Mouse (Mus musculus) kidney, embryonic 15.5 days (tissue): ENCODE data around the gene Slc9b2. TPM values are rescaled to one million over a fixed set of nuclear protein-coding genes. Genes with fewer than 3 reads are reported as not detected.
A peak's percentile ranks its signal among the peaks of the same experiment; 100 is the strongest.

Experiments
- ATAC-seq: fragments of 200-750 bp; cut with Nextera tagmentation; replicated peaks from 2 replicates; pipeline ENCODE4 v1.8.0; 2017; ENCODE audit warnings: moderate TSS enrichment; ENCODE audit not compliant: low FRiP score
- H3K27ac ChIP-seq: fragments of 300-500 bp; sonication (generic); 2 replicates; pipeline ENCODE4 v1.5.1; 2015; ENCODE audit warnings: mild to moderate bottlenecking, inconsistent platforms
- H3K27me3 ChIP-seq: fragments of 300-500 bp; sonication (generic); 2 replicates; pipeline ENCODE4 v1.6.1; 2015; ENCODE audit warnings: inconsistent platforms
- H3K36me3 ChIP-seq: fragments of 300-500 bp; sonication (generic); 2 replicates; pipeline ENCODE4 v1.6.1; 2015; ENCODE audit warnings: inconsistent platforms
- H3K4me1 ChIP-seq: fragments of 300-500 bp; sonication (generic); 2 replicates; pipeline ENCODE4 v1.6.1; 2015; ENCODE audit warnings: inconsistent platforms
- H3K4me2 ChIP-seq: fragments of 300-500 bp; sonication (generic); 2 replicates; pipeline ENCODE4 v1.6.1; 2015; ENCODE audit warnings: moderate library complexity, mild to moderate bottlenecking, inconsistent platforms
- H3K4me3 ChIP-seq: fragments of 300-500 bp; sonication (generic); replicated peaks from 2 replicates; pipeline ENCODE4 v1.5.1; 2015; ENCODE audit warnings: mild to moderate bottlenecking, inconsistent platforms
- H3K9ac ChIP-seq: fragments of 300-500 bp; sonication (generic); 2 replicates; pipeline ENCODE4 v1.6.1; 2015; ENCODE audit warnings: mild to moderate bottlenecking, inconsistent platforms
- H3K9me3 ChIP-seq: fragments of 300-500 bp; sonication (generic); replicated peaks from 2 replicates; pipeline ENCODE4 v1.6.1; 2016; ENCODE audit warnings: inconsistent platforms
- WGBS: fragments of 180-500 bp; shearing (Covaris S2); methylation state at CpG from one replicate; pipeline ENCODE4 v1.1.7; 2015; ENCODE audit warnings: mixed read lengths; 5-methylcytosine and 5-hydroxymethylcytosine counted together
- polyA plus RNA-seq: library from polyadenylated mRNA; unstranded; fragments of >200 nt; fragmentation: Nextera tagmentation; extraction: Ambion mirVana; gene quantifications from 2 replicates; pipeline ENCODE4 v1.2.1, GENCODE M21; 2015

Gene Slc9b2
- polyA plus RNA-seq, result 2.5 and 6.3 TPM in 2 replicates

DNA sequence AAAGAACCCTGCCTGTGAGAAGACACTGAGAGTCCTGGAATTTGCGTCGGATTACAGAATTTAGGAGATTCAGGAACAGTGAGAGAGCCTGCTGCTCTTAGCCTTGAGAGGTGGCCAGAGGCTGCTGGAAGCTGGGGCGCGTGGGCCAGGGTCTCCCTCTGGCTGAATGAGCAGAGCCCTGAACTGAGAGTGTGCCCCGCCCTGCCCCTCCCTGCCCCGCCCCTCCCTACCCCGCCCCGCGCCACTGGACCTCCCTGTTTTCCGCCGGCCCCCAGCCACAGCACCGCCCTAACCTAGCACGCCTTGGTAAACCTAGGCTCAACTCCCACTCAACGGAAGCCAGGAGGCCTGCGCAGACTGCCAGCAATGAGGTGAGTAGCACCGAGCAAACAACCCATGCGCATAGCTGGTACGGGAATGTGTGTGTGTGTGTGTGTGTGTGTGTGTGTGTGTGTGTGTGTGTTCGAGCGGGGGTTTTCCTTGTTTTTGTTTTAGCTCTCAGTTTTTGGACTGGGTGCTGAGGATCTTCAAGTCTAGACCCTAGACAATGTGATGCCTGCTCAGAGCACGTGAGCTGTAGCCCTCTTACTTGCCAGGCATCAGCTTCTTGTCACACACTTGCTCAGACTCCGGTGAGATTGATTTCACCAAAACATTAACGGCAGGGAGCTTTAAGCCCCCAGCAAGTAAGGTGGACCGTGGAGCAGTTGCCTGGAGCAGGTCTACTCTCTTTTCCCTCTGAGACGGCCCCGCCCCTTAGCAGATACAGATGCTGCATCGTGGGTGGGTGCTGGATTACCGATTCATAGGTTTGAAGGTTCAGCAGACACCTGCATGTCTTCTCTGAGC, at the start of gene Slc9b2:
Slc9b2 (plus strand) TSS at position 290 of the 849 bp plus-strand sequence.
- peak; percentile 97 for ATAC-seq
- H3K9ac ChIP-seq, result peak within 1 kb of the TSS; percentile 15; the same call in 1 of the 2 replicates
- 0 out of 2 replicates have a peak, but pooled peaks cover 3% of the 10 kb centered on the region for H3K27me3 ChIP-seq

DNA sequence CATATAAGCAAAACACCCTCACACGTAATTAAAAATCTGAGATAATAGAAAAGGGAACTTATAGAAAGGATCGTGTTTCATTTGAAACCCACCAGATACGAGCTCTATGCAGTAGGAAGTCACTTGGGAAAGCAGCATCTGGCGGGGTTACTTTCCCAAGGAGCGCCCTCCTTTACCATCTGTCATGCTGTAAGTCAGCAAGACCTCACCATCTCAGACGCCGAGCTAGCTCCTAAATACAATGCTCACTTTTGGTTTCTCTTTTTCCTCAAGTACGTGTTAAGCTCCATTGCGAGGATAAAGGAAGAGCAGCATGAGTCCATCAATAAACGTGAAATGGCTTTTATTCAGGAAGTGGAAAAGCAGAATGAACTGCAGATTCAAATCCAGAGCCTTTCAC, 48.6 kb upstream of the Slc9b2 start:
- Histone ChIP-seq H3K4me2 (no peak overlapping the region), H3K4me1 (no peaks in the 10 kb centered on the region), H3K27me3 (no peaks in the 10 kb centered on the region), H3K36me3 (peaks cover 87% of the 10 kb centered on the region), H3K4me3 (no peak overlapping the region), H3K9me3 (no peaks in the 10 kb centered on the region), H3K9ac (no peak overlapping the region), H3K27ac (no peak overlapping the region)
- WGBS, result 92% methylated on average over 10 of the region's 10 CpGs
- ATAC-seq, result no peak

More for the DNA sequence above, at the start of gene Slc9b2:
- Histone ChIP-seq H3K27ac (no peak within 1 kb of the TSS), H3K4me3 (peak within 1 kb of the TSS; percentile 41), H3K36me3 (no peaks in the 10 kb centered on the region), H3K9me3 (no peaks in the 10 kb centered on the region), H3K4me1 (peaks cover 10% of the 10 kb centered on the region), H3K4me2 (peak within 1 kb of the TSS; percentile 77)
- WGBS, result 5% methylated on average over 28 of the region's 28 CpGs

DNA sequence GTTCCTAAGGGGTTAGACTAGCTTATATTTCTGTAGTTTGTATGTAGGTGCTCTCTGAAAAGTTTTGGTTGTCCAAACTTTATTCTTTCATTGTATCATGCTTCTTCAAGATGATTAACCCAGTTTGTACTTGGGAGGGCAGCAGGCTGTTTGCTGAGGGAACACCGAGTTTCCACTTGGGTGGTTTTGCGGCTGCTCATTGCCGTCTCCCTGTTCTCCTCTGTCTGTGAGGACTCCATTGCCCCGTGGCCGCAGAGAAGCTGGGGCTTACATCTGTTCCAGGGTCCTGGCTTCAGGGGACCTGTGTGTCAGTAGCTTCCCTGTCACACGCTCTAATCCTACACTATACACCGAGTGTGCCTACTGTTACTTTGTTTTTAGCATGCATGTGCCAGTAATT, 47.3 kb upstream of the Slc9b2 start:
- no peaks in the 10 kb centered on the region for H3K27me3 ChIP-seq
- no peaks in the 10 kb centered on the region for H3K9me3 ChIP-seq
- no peak overlapping the region for H3K27ac ChIP-seq
- no peaks in the 10 kb centered on the region for H3K4me1 ChIP-seq
- no peak overlapping the region for H3K4me3 ChIP-seq
- peaks cover 95% of the 10 kb centered on the region for H3K36me3 ChIP-seq
- ATAC-seq, result peak; percentile 47; the same call in 1 of the 2 replicates
- 57% methylated on average over 7 of the region's 7 CpGs for WGBS
- H3K9ac ChIP-seq, result no peak overlapping the region
- no peak overlapping the region for H3K4me2 ChIP-seq

DNA sequence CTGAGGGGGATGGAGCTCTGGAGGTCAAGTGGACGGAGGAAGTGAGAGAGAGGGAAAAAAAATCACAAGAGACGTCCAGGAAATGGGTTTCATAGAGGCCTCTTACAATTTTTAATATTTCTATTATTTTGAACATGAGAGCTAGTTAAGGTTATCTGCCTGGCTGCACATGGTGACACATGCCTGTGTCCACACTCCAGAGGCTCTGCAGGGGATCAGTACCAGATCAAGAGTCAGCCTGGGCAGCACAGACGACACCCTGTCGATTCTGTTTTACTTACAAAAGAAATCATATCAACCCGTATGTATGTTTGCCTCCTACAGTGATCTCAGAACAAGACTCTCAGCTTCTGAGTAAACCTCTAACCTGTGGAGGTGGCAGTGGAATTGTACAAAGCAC, 38.9 kb upstream of the Slc9b2 start:
- H3K27ac ChIP-seq, result no peak overlapping the region

DNA sequence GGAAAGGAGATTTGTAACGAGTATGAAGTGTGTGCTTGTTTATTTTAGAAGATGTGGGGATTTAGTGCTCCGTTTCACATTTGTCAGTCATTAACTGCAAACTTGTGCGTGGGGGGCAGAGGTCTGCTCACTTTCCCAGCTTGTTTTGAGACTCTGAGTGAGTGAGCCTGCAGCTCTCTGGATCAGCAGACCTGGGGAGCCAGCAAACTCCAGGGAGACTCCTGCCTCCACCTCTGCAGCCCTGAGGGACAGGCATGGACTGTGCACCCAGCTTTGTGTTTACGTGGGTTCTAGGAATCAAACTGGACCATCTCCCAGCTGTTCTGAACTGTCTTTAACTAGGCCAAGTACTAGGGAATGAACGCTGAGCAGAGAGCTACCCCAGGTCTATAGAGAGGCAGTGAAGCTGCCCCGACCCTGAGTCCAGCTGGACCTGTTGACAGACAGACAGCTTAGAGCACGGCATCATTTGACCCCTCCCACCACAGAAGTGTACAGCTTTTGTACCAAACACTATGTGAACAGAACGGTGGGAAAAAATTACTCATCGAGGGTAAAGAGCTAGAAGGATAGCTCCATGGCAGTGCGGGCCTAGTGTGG, 38.0 kb upstream of the Slc9b2 start:
- Histone ChIP-seq H3K4me2 (no peak overlapping the region), H3K36me3 (peaks cover 88% of the 10 kb centered on the region), H3K9ac (no peak overlapping the region), H3K27ac (peak overlapping the region; percentile 69), H3K27me3 (no peaks in the 10 kb centered on the region), H3K4me3 (no peak overlapping the region), H3K9me3 (no peaks in the 10 kb centered on the region), H3K4me1 (no peaks in the 10 kb centered on the region)
- 62% methylated on average over 10 of the region's 10 CpGs for WGBS
- peak; percentile 90 for ATAC-seq

More for the DNA sequence above, 38.9 kb upstream of the Slc9b2 start:
- H3K9me3 ChIP-seq, result no peaks in the 10 kb centered on the region
- H3K9ac ChIP-seq, result no peak overlapping the region
- no peak overlapping the region for H3K4me2 ChIP-seq
- H3K27me3 ChIP-seq, result no peaks in the 10 kb centered on the region
- WGBS, result 73% methylated on average over 5 of the region's 5 CpGs
- peaks cover 93% of the 10 kb centered on the region for H3K36me3 ChIP-seq
- no peaks in the 10 kb centered on the region for H3K4me1 ChIP-seq
- no peak overlapping the region for H3K4me3 ChIP-seq
- no peak for ATAC-seq

DNA sequence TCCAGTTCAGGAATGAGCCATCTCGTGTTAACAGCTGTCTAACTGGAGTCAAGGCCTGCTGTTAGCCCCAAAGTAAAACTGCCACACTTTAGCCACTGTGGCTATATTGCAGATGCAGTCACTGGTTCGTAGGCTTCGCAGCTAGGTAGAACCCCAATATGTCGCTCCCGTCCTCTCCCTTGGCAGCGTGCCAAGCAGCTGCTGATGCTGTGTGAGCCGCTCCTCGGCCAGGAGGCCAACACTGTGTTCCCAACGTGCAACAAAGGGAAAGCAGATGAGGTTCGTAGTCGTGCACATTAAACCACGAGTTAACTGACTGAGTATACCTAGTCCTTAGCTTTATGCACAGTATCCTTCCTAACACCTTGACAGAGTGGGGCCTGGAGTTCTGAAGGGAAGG, 34.9 kb upstream of the Slc9b2 start:
- WGBS, result 82% methylated on average over 12 of the region's 12 CpGs
- peaks cover 67% of the 10 kb centered on the region for H3K36me3 ChIP-seq

DNA sequence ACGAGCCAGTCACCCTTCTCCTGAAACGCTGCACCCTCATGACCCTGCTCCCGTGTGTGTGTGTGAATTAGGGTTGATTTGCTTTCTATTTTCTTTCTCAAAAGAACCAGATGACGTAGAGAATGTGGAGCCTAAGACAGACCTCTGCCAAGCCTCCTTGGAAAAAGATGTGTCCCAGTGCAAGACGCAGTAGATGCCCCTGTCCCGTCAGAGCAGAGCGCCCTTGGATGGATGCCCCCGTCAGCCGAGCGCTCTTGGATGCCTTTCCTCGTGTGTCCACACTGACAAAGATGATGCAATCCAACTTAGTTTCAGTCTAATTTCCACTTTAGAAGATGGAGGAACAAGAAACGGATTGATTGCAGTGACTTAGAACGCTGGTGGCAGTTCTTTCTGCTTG, 34.5 kb upstream of the Slc9b2 start:
- no peaks in the 10 kb centered on the region for H3K4me1 ChIP-seq
- no peaks in the 10 kb centered on the region for H3K9me3 ChIP-seq
- no peaks in the 10 kb centered on the region for H3K27me3 ChIP-seq
- ATAC-seq, result no peak
- 88% methylated on average over 13 of the region's 13 CpGs for WGBS
- no peak overlapping the region for H3K9ac ChIP-seq
- no peak overlapping the region for H3K4me3 ChIP-seq
- no peak overlapping the region for H3K27ac ChIP-seq
- no peak overlapping the region for H3K4me2 ChIP-seq
- H3K36me3 ChIP-seq, result peaks cover 63% of the 10 kb centered on the region

More for the DNA sequence above, 34.9 kb upstream of the Slc9b2 start:
- Histone ChIP-seq H3K27me3 (no peaks in the 10 kb centered on the region), H3K4me2 (no peak overlapping the region), H3K9me3 (no peaks in the 10 kb centered on the region), H3K4me3 (no peak overlapping the region), H3K4me1 (no peaks in the 10 kb centered on the region), H3K9ac (no peak overlapping the region), H3K27ac (no peak overlapping the region)
- no peak for ATAC-seq

DNA sequence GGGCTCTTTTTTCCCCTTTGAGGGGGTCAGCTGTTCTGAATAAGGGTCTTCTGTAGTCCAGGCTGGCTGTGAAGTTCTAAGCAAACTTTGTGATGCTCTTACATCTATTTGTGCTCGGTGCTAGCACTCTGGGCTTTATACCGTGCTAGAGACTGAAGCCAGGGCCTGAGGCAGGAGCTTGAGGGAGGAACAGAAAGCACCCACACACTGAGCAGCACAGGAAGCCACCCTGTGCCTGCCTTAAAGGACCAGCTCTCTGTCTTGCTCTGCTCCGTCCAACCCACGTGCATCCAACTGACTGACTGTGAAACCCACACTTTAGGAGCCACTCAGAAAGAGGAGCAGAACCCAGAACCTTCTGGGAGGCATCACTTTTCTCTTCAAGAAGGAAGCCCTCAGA, 27.3 kb upstream of the Slc9b2 start:
- Histone ChIP-seq H3K9me3 (no peaks in the 10 kb centered on the region), H3K4me2 (no peak overlapping the region), H3K9ac (no peak overlapping the region; the same call in 1 of the 2 replicates), H3K4me1 (peaks cover 11% of the 10 kb centered on the region), H3K4me3 (no peak overlapping the region), H3K36me3 (peaks cover under 1% of the 10 kb centered on the region; the same call in 1 of the 2 replicates), H3K27ac (no peak overlapping the region), H3K27me3 (no peaks in the 10 kb centered on the region)
- WGBS, result 72% methylated on average over 4 of the region's 4 CpGs
- ATAC-seq, result peak; percentile 19

DNA sequence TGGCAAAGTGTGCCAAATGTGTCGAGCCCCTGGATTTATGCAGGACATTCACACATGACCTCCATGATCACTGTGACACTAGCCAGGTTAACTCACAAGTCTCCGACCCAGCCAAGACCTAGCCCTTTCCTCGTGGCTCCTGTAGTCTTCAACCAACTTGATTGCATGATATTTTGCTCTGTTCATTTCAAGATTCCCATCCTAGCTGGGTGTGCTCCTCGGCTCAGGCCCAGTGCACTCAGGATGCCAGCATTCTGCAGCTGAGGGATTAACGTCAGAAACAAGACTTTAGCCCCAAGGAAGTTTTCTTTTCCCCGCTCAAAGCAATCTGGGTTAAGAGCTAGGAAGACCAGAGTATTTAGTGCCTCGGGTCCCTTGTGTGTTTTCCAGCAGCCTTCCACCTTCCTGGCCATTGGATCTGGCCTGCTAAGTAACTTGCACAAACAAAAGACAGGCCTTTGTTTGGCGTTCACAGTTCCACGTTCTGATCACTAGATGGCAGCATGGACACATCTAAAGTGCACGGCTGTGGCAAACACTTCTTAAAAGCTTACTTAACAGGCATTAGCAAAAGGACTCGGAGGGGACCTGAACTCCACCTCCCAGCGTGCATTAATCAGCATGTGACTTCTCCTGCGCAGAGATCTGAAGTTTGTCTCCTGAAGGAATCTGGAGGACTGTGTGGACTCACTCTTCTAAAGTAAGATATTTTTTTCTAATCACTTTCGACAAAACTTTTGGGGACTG, 26.7 kb upstream of the Slc9b2 start, which contains the start of gene Bdh2:
Bdh2 (plus strand) TSS at position 553 of the 747 bp plus-strand sequence.
- Histone ChIP-seq H3K9ac (no peak within 1 kb of the TSS; the same call in 1 of the 2 replicates), H3K4me1 (peaks cover 11% of the 10 kb centered on the region), H3K4me2 (peak within 1 kb of the TSS; percentile 49), H3K27ac (no peak within 1 kb of the TSS), H3K9me3 (no peaks in the 10 kb centered on the region), H3K4me3 (peak within 1 kb of the TSS; percentile 27), H3K36me3 (no peaks in the 10 kb centered on the region), H3K27me3 (no peaks in the 10 kb centered on the region)
- ATAC-seq, result peak; percentile 89
- WGBS, result 22% methylated on average over 14 of the region's 14 CpGs

DNA sequence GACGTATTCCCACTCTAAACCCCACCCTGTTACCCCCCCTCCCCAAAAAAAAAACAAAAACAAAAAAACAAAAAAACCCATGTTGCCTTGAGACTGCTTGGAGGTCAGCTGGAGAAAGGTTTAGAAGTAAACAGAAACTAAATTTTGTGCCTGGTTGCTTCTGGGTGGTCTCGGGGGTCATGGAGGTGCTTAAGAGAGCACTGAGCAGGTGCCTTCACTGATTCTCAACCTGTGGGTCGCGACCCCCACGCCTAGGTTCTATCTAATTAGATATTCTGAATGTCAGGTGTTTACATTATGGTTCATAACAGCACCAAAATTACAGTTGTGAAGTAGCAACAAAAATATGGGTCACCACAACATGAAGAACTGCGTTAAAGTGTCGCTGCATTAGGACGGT, 25.8 kb upstream of the Slc9b2 start:
- Histone ChIP-seq H3K27me3 (no peaks in the 10 kb centered on the region), H3K4me3 (no peak overlapping the region), H3K9ac (no peak overlapping the region), H3K4me1 (peaks cover 11% of the 10 kb centered on the region), H3K9me3 (no peaks in the 10 kb centered on the region), H3K36me3 (no peaks in the 10 kb centered on the region), H3K4me2 (0 out of 2 replicates have a peak overlapping the region, but pooled peaks have one; percentile 19), H3K27ac (no peak overlapping the region)
- ATAC-seq, result no peak
- 78% methylated on average over 8 of the region's 8 CpGs for WGBS

DNA sequence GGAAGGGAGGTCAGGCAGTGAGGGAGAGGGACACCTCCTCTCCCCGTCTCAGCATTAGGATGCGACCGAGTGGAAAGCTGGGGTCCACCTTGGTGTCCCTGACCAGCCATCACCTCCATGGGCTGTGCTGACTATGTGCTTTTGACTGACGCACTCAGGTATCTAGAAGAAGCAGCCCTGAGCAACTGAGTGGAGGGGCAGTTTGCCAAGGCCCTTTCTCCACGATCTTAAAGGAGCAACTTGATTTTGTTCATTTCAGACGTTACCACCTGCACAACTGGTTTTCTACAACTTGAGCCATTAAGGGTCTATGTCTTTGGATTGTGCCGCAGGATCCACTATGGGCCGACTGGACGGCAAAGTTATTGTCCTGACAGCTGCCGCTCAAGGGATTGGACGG, 22.2 kb upstream of the Slc9b2 start:
- WGBS, result 84% methylated on average over 11 of the region's 11 CpGs
- no peak for ATAC-seq
- H3K4me3 ChIP-seq, result no peak overlapping the region
- peaks cover 11% of the 10 kb centered on the region for H3K4me1 ChIP-seq
- no peaks in the 10 kb centered on the region for H3K27me3 ChIP-seq
- no peak overlapping the region for H3K4me2 ChIP-seq
- no peak overlapping the region for H3K9ac ChIP-seq
- H3K27ac ChIP-seq, result no peak overlapping the region
- no peaks in the 10 kb centered on the region for H3K9me3 ChIP-seq
- H3K36me3 ChIP-seq, result no peaks in the 10 kb centered on the region
